15 mouse cellular contexts compared by ENCODE assay signal in genomic region chr10:111409497-111409896, GRCm38 (mm10).
"Had no signal": no experiment of that assay in that cellular context is flagged by ENCODE, and none has a peak within 500 bp of the region (broad histone marks: within the 10 kb centered on the region; RNA-seq: fewer than 3 reads in every experiment).

No protein-coding gene starts in this region.

- H3K27ac ChIP-seq: liver, embryonic 14.5 days; midbrain, embryonic 10.5 days; midbrain, embryonic 12.5 days; neural tube, embryonic 13.5 days; neural tube, embryonic 15.5 days; stomach, embryonic 15.5 days; stomach, postnatal 0 days had no signal

- H3K27me3 ChIP-seq: midbrain, embryonic 12.5 days; neural tube, embryonic 13.5 days; neural tube, embryonic 15.5 days; stomach, embryonic 15.5 days had no signal

- H3K4me3 ChIP-seq: midbrain, embryonic 10.5 days; midbrain, embryonic 12.5 days; myocyte; neural tube, embryonic 13.5 days; neural tube, embryonic 15.5 days; stomach, embryonic 15.5 days had no signal

- H3K9ac ChIP-seq: liver, embryonic 14.5 days; midbrain, embryonic 12.5 days; neural tube, embryonic 13.5 days; neural tube, embryonic 15.5 days; stomach, embryonic 15.5 days had no signal

- ATAC-seq: midbrain, embryonic 16.5 days had no signal

- H3K4me1 ChIP-seq: midbrain, embryonic 12.5 days; neural tube, embryonic 13.5 days; neural tube, embryonic 15.5 days; stomach, embryonic 15.5 days had no signal

- DNase-seq: midbrain, embryonic 14.5 days; right cerebral cortex, adult 18-20 months; right cerebral cortex, postnatal 25 days; thymus, adult 2 months; thymus, postnatal 25 days; thymus, postnatal 4 days had no signal

- H3K4me2 ChIP-seq: midbrain, embryonic 12.5 days; neural tube, embryonic 13.5 days; neural tube, embryonic 15.5 days; stomach, embryonic 15.5 days had no signal

- H3K36me3 ChIP-seq: midbrain, embryonic 10.5 days; midbrain, embryonic 12.5 days; neural tube, embryonic 13.5 days; neural tube, embryonic 15.5 days; stomach, embryonic 15.5 days had no signal

- H3K9me3 ChIP-seq: midbrain, embryonic 10.5 days; midbrain, embryonic 12.5 days; neural tube, embryonic 13.5 days; neural tube, embryonic 15.5 days; stomach, embryonic 15.5 days had no signal
